Mouse (Mus musculus) cerebellum, adult 11 months (tissue): ENCODE results near the gene Prdm16.

Experiments
- DNase-seq: peaks from one replicate; pipeline ENCODE4 v3.0.0; 2022

Gene Prdm16

DNA sequence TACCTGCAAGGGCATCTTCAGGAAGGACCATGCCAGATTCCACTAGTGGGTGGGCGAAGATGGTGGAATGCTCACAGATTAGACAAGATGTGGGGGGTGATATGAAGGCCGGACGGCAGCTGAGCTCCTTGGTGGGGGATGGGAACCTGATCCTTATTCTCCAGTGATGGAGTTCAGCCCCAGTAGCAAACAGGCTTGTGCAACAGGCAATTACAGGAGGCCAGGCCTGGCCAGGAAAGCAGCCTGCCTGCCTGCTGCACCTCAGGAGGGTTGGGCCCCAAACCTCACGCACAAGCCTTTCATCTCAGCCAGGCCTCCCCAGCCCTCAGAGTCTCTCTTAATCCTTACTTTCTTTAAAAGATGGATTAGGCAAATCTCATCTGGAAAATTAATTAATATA lies 124.9 kb downstream of the Prdm16 start:
- DNase-seq: no peak

DNA sequence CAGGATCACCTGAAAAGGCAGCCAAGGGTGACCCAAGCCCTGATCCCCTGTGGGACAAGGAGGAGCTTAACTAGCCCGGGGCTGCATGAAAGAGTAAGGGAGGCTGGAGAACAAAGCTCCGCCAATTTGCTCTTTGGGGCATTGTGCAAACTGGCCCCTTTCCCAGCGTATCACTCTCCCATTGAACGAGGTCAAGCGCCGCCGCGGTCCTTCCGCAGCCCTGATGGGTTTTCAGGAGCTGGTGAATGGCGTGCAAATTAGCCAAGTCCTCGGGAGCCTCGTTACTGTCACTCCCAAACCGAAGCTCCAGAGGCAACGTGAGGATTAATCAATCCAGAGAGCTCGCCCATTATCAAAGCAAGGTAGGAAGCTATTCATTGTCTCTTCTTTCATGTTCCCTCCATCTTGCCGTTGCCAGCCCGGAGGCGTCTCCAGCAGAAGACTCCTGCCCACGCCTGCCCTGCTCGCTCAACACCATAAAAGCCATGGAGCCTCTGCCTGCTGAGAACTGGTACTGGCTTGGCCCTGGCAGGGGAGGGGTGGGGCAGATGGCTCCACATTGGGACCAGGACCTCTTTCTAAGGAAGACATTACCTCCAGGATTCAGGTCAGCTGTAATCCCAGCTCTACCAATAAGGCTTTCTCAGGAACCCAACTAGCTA lies 129.8 kb downstream of the Prdm16 start:
- no peak for DNase-seq

GRCm38 (mm10) chr4:154505313-154505712 lies 131.4 kb downstream of the Prdm16 start:
- DNase-seq: no peak

DNA sequence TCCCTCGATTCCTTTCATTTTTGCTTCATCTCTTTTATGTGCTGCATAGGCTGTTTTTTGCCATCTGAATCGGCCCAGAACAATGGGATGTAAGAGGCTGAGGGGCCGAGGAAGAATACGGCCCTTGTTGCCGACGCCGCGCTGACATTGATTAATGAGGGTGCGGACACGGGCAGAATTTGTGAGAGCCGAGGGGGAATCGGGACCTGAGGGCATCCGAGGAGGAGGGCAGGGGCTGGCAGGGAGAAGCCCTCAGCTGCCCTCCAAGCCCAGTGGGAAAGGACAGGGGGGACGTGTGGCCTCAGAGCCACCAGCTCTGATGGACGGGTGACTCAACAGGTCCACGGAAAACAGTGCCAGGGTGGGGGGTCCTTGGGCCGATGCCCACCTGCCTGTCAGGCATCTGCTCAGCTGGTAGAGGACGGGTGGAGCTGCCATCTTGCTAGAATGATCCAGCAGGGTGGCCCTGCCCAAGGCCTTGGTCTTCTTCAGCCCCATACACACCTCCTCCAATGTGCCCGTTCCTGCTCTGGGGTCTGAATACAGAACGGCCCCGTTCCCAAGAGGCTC lies 133.3 kb downstream of the Prdm16 start:
- DNase-seq: no peak

- DNase-seq: no peak
Measured at GRCm38 (mm10) chr4:154502403-154503000, 134.2 kb downstream of the Prdm16 start.

GRCm38 (mm10) chr4:154500695-154501094 lies 136.0 kb downstream of the Prdm16 start:
- no peak for DNase-seq

GRCm38 (mm10) chr4:154499701-154500523 lies 136.8 kb downstream of the Prdm16 start:
- peak; percentile 60 for DNase-seq

- no peak for DNase-seq
Measured at GRCm38 (mm10) chr4:154497423-154498175, 139.1 kb downstream of the Prdm16 start.

DNA sequence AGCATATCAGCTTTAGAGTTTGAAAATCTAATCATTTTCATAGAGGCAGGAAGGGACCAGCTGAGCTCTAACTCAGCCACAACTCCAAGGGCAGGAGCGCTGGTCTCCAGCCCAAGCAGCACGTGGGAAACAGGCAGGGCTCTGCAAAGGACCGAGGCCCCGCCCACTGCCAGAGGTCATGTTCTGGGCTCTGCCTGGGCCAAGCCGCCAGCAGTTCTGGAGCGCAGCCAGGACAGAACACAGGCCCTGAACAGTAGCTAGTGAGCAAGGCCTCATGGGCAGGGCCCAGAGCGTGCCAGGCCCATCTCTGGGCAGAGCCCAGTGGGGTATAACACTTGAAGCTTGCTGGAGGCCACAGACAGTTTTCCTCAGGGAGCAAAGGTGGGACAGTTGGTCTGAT lies 139.7 kb downstream of the Prdm16 start:
- no peak for DNase-seq

GRCm38 (mm10) chr4:154496522-154496921 lies 140.2 kb downstream of the Prdm16 start:
- no peak for DNase-seq

GRCm38 (mm10) chr4:154493996-154494395 lies 142.7 kb downstream of the Prdm16 start:
- DNase-seq: no peak

DNA sequence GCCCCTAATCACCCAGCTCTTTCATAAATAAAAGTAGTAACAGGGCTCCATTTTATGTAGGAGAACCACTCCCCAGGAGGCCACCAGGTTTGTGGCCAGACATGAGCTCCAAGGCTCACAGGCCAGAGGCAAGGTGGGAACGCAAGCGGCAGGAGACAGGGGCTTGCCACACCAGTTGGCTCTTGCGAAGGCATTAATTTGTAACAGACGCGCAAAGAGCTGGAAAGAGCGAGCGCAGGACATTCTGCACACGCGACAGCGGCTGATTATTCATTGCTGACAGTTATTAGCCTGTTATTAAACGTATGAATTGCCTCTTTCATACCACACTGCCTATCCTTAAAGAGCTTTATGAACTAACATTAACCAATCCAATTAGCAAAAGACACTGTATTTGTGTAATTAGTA lies 144.0 kb downstream of the Prdm16 start:
- no peak for DNase-seq

DNA sequence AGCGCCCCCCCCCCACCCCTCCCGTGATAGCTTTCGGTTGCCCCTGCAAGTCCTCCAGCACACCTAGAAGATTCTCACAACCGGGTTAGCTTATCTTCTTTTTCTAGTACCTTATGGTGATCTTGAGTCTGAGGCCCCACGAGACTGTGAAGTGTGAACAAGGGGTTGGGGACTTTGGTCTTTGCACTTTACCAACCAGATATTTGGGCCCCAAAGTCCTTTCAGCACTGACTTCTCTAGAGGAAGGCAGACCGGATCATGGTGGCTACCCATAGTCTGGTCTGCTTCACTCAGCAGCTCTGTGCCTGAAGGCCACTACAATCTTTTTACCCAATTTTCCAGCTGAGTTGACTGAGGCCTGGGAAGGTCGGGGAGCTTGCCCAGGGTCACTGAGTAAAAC lies 144.4 kb downstream of the Prdm16 start:
- no peak for DNase-seq

DNA sequence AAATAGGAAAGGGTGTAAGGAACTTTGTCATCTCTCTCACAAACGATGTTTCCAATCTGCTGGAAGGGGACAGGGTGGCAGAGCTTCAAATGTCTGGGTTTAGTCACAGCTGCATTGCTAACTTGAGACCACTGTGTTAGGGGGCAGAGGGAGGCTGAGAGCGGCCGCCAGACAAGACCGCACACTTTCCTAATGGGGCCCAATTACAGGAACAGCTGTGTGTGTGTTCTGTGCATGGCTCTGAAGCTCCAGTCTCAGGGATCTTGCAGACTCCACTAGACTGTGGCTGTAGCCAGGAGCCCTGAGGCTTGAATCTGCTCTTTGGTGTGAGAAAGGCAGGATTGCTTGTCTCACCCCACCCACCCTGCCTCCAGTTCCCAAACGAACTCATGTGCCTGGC lies 148.6 kb downstream of the Prdm16 start:
- no peak for DNase-seq

GRCm38 (mm10) chr4:154482695-154483094 lies 154.0 kb downstream of the Prdm16 start:
- no peak for DNase-seq

- DNase-seq: no peak
Measured at GRCm38 (mm10) chr4:154481771-154482637, 154.7 kb downstream of the Prdm16 start.

DNA sequence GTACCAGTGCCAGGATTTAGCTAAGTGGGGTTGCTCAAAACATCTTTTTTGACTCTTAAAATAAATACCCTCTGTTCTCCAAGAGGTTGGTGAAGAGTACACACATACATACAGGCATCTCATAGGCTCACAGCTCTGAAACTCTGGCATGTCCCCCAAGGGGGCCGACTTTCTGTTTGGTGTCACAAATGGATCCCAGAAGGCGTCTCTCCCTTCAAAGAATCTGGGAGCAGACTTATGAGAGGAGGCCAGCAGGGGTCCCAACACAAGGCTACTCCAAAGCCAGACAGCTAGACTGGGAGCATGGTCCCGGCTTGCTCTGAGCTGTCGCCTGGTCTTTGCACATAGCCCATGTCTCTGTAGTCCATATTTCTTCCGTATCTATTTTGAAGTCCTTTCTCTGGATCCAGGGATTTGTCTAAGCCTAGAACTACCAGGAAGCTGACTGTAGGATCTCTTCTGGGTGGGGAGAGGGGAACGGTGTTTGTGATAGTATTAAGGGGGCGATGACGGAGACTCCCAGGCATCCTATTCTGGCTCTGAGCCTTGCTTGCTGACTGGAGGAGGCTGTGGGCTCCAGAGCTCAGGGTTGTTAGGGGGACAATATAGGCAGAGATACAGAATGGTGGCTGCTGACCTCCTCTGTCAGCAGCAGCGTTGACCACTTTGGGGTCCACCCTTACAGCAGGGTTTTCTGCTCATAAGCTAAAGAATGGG lies 156.0 kb downstream of the Prdm16 start:
- DNase-seq: no peak

GRCm38 (mm10) chr4:154480143-154480542 lies 156.5 kb downstream of the Prdm16 start:
- no peak for DNase-seq

- DNase-seq: no peak
Measured at GRCm38 (mm10) chr4:154478933-154479613, 157.6 kb downstream of the Prdm16 start.

GRCm38 (mm10) chr4:154473571-154474307 lies 162.9 kb downstream of the Prdm16 start:
- no peak for DNase-seq
